Mouse (Mus musculus) activated CD4-positive, CD25-positive, alpha-beta regulatory T cell, adult 4 months (primary cell): Measurements from ENCODE around the gene Cdipt. TPM values are rescaled to one million over a fixed set of nuclear protein-coding genes. Genes with fewer than 3 reads are reported as not detected.

ENCODE experiments used
- ATAC-seq: one replicate; pipeline ENCODE4 v1.8.0; 2017
- polyA plus RNA-seq, 2 experiments: library from polyadenylated mRNA; unstranded; fragments of 100-300 nt; shearing (Covaris generic); gene quantifications; one replicate each; pipeline ENCODE4 v1.2.1; 2017

Gene Cdipt
- polyA plus RNA-seq, 2 experiments from 2014 or later = 119 to 136 TPM

DNA sequence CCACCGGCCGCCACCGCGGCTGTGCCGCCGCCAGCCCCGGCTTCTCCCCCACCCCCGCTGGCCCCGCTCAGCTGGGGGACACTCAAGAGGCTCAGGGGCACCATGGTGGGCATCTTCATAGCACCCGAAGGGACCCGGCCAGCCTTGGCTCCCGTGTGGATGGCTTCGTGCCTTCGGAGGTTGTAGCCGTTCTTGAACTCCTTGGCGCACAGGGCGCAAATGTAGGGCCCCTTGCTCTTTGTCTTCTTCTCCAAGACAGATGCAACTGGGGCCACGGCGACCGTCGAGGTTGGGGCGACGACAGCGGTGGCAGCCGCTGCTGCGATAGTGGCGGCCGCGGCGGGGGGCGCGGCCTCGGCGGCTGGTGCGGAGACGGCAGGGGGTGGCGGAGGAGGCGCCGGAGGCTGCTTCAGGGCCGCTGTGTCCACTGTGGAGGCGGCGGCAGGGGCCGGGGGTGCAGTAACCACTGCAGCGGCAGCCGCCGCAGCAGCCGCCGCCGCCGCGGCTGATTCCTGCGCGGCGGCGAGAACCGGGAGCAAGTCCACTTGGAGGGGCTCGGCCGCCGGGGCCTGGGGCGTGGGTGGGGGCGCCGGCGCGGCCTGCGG, 49.9 kb downstream of the Cdipt start:
- no peak for ATAC-seq

DNA sequence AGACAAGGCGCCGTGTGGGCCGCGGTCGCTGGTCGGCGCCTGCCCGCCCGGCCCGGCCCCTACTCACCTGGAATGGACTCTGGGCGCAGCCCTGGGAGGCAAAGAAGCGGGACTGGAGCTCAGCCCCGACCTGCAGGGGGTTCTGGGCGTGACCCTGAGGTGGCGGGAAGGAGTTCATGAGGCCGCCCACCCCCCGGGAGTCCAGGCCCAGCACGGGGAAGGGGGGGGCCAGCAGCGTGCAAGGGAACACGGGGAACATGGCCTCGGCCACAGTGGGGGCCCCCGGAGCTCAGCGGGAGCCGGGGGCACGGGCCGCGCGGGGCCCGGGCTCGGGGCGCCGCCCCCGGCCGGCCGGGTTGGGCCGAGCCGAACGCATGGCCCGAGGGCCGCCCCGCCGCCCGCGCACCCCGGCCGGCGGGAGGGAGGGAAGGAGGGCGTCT, 50.5 kb downstream of the Cdipt start:
- ATAC-seq = peak; percentile 7

DNA sequence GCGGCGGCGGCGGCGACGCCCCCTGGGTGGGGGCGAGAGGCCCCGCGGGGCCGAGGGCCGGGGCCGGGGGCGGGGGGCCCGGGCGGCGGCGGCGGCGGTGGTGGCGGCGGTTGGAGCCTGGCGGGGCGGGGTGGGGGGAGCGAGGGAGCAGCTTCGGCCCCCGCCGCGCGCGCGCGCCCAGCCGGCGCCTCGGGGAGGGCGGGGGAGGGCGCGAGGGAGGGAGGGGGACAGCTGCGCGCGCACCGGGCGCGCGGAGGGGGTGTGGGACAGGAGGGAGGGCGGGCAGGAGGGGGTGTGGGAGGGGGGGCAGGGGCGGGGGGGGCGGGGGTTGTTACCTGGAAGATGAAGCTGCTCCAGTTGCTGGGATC, 50.9 kb downstream of the Cdipt start:
- no peak for ATAC-seq

GRCm38 (mm10) chr7:127026984-127027726, 51.4 kb downstream of the Cdipt start, which contains the start of gene Maz:
Gene Maz (minus strand): TSS chr7:127027037.
- peak; percentile 64 for ATAC-seq

- ATAC-seq = no peak
Measured at GRCm38 (mm10) chr7:127027885-127028284, 52.2 kb downstream of the Cdipt start.

Other genes with a start within 250 kb of the Cdipt start
- gene Mapk3, start 216.3 kb upstream of the Cdipt start, polyA plus RNA-seq = 10 to 100 TPM; 12.7 to 22.3 TPM
- gene Gdpd3, start 209.6 kb upstream of the Cdipt start, polyA plus RNA-seq = 100 to 1,000 TPM; 144 to 253 TPM
- 100 to 1,000 TPM; 101 to 105 TPM for gene Ypel3, start 199.0 kb upstream of the Cdipt start, polyA plus RNA-seq
- gene Tbx6, start 194.4 kb upstream of the Cdipt start, polyA plus RNA-seq = 1 to 10 TPM; 2.7 to 2.8 TPM
- gene Ppp4c, start 183.4 kb upstream of the Cdipt start, polyA plus RNA-seq = 100 to 1,000 TPM; 133 to 149 TPM
- not detected for gene Fam57b, start 178.2 kb upstream of the Cdipt start, polyA plus RNA-seq
- not detected for gene 4930451I11Rik, start 144.3 kb upstream of the Cdipt start, polyA plus RNA-seq
- gene Doc2a, start 128.5 kb upstream of the Cdipt start, polyA plus RNA-seq = not detected
- gene Hirip3, start 113.9 kb upstream of the Cdipt start, polyA plus RNA-seq = 10 to 100 TPM; 10.5 to 18.4 TPM
- gene Ino80e, start 113.5 kb upstream of the Cdipt start, polyA plus RNA-seq = 10 to 100 TPM; 54.8 to 82.2 TPM
- 10 to 100 TPM; 16.8 to 19.5 TPM for gene Taok2, start 91.2 kb upstream of the Cdipt start, polyA plus RNA-seq
- gene Tmem219, start 53.0 kb upstream of the Cdipt start, polyA plus RNA-seq = 10 to 100 TPM; 43.7 to 56.1 TPM
- 1 to 10 TPM; 7.7 to 8.4 TPM for gene Kctd13, start 47.0 kb upstream of the Cdipt start, polyA plus RNA-seq
- gene Asphd1, start 26.3 kb upstream of the Cdipt start, polyA plus RNA-seq = under 1 TPM in 1 of 2 experiments, not detected in 1; 0.46 TPM
- under 1 TPM; 0.17 to 0.58 TPM for gene Sez6l2, start 25.4 kb upstream of the Cdipt start, polyA plus RNA-seq
- 1 to 10 TPM in 1 of 2 experiments, under 1 TPM in 1; 0.37 to 1.5 TPM for gene Cdiptos, start 184 bp downstream of the Cdipt start, polyA plus RNA-seq
- gene Mvp, start 38.7 kb downstream of the Cdipt start, polyA plus RNA-seq = 10 to 100 TPM; 12.5 to 18.3 TPM
- gene Pagr1b, start 40.6 kb downstream of the Cdipt start, polyA plus RNA-seq = not detected
- gene Pagr1a, start 41.4 kb downstream of the Cdipt start, polyA plus RNA-seq = 10 to 100 TPM; 39.6 to 56.7 TPM
- gene Gm42742, start 45.2 kb downstream of the Cdipt start, polyA plus RNA-seq = 10 to 100 TPM; 26.4 to 31.8 TPM
- 1 to 10 TPM in 1 of 2 experiments, not detected in 1; 2.1 TPM for gene Prrt2, start 45.3 kb downstream of the Cdipt start, polyA plus RNA-seq
- gene Maz, start 51.1 kb downstream of the Cdipt start, polyA plus RNA-seq = 10 to 100 TPM; 19.0 to 19.1 TPM
- 10 to 100 TPM; 38.7 to 48.2 TPM for gene Kif22, start 66.6 kb downstream of the Cdipt start, polyA plus RNA-seq
- not detected for gene Zg16, start 111.4 kb downstream of the Cdipt start, polyA plus RNA-seq
- 100 to 1,000 TPM; 258 to 336 TPM for gene AI467606, start 115.4 kb downstream of the Cdipt start, polyA plus RNA-seq
- 10 to 100 TPM in 1 of 2 experiments, 1 to 10 TPM in 1; 9.2 to 11.7 TPM for gene Qprt, start 146.3 kb downstream of the Cdipt start, polyA plus RNA-seq
- gene Spn, start 161.9 kb downstream of the Cdipt start, polyA plus RNA-seq = 100 to 1,000 TPM; 157 to 159 TPM
- 10 to 100 TPM; 38.9 to 50.5 TPM for gene Cd2bp2, start 220.1 kb downstream of the Cdipt start, polyA plus RNA-seq
- 10 to 100 TPM; 13.6 to 18.9 TPM for gene Tbc1d10b, start 232.6 kb downstream of the Cdipt start, polyA plus RNA-seq
- gene Mylpf, start 233.0 kb downstream of the Cdipt start, polyA plus RNA-seq = 10 to 100 TPM; 26.7 to 30.7 TPM